Comparison of ENCODE assay signal across 27 mouse cellular contexts in genomic region chr8:112333171-112333570, GRCm38 (mm10).
DNase-seq lines count a peak whose midpoint lies in the region; ATAC-seq and TF ChIP-seq lines count a peak whose summit lies in the region.
"Had no signal": no experiment of that assay in that cellular context is flagged by ENCODE, and none has a peak within 500 bp of the region (broad histone marks: within the 10 kb centered on the region; RNA-seq: fewer than 3 reads in every experiment).

No protein-coding gene starts in this region.

- TF ChIP-seq CTCF in hindbrain, postnatal 0 days (IDR thresholded peaks at IDR 0.05; ENCODE audit: low read depth): no peak
- TF ChIP-seq CTCF in thymus, adult 2 months (IDR thresholded peaks at IDR 0.05; ENCODE audit: borderline replicate concordance, control insufficient read depth, extremely low read depth, insufficient read depth, low read length, poor library complexity): no peak

- H3K9ac ChIP-seq in hindbrain, embryonic 12.5 days: no peak overlapping the region
- H3K9ac ChIP-seq in hindbrain, postnatal 0 days (replicated peaks; ENCODE audit: low read length): no peak overlapping the region
- no peak overlapping the region for H3K9ac ChIP-seq in neural tube, embryonic 15.5 days (replicated peaks)
- H3K9ac ChIP-seq: forebrain, embryonic 12.5 days; heart, embryonic 13.5 days; hindbrain, embryonic 15.5 days; liver, embryonic 13.5 days; lung, embryonic 14.5 days; midbrain, embryonic 15.5 days had no signal

- DNase-seq in hindbrain, postnatal 0 days (ENCODE audit: low spot score): no peak
- peak; percentile 60 for DNase-seq in embryo, embryonic 10.5 days (ENCODE audit: low spot score)
- DNase-seq in forelimb bud, embryonic 11.5 days (ENCODE audit: low read depth, low spot score): peak; percentile 3
- no peak for DNase-seq in left cerebral cortex, postnatal 4 days
- no peak for DNase-seq in thymus, adult 2 months
- DNase-seq: adrenal gland, adult 8-10 months; cerebellum, adult 2 months; cerebellum, postnatal 36 days; gastrocnemius, postnatal 36 days; heart, adult 2 months; heart, postnatal 14 days; kidney, adult 9 months; kidney, postnatal 14 days; liver, embryonic 13.5 days; lung, embryonic 14.5 days; lung, postnatal 36 days; spleen, adult 18-20 months; thymus, postnatal 4 days had no signal

- H3K27me3 ChIP-seq in hindbrain, embryonic 12.5 days: no peaks in the 10 kb centered on the region
- no peaks in the 10 kb centered on the region for H3K27me3 ChIP-seq in hindbrain, postnatal 0 days (ENCODE audit: insufficient read depth, low read length)
- no peaks in the 10 kb centered on the region for H3K27me3 ChIP-seq in neural tube, embryonic 15.5 days (replicated peaks)
- H3K27me3 ChIP-seq in thymus, adult 2 months (ENCODE audit: control insufficient read depth, insufficient read depth, low read length): no peaks in the 10 kb centered on the region
- H3K27me3 ChIP-seq: forebrain, embryonic 12.5 days; heart, embryonic 13.5 days; hindbrain, embryonic 15.5 days; liver, embryonic 13.5 days; midbrain, embryonic 15.5 days had no signal

- TF ChIP-seq POLR2A in thymus, adult 2 months (IDR thresholded peaks at IDR 0.05; ENCODE audit: control insufficient read depth, extremely low read depth, insufficient read depth, low read length, poor library complexity): no peak

- H3K9me3 ChIP-seq in hindbrain, embryonic 12.5 days (replicated peaks): no peaks in the 10 kb centered on the region
- H3K9me3 ChIP-seq in hindbrain, postnatal 0 days (ENCODE audit: low read length): no peaks in the 10 kb centered on the region
- no peaks in the 10 kb centered on the region for H3K9me3 ChIP-seq in neural tube, embryonic 15.5 days (replicated peaks)
- H3K9me3 ChIP-seq: forebrain, embryonic 12.5 days; heart, embryonic 13.5 days; hindbrain, embryonic 15.5 days; midbrain, embryonic 15.5 days had no signal

- no peak overlapping the region for H3K4me3 ChIP-seq in hindbrain, embryonic 12.5 days
- no peak overlapping the region for H3K4me3 ChIP-seq in hindbrain, postnatal 0 days (ENCODE audit: low read length)
- H3K4me3 ChIP-seq in neural tube, embryonic 15.5 days (replicated peaks): no peak overlapping the region
- H3K4me3 ChIP-seq in thymus, adult 2 months (ENCODE audit: control insufficient read depth, insufficient read depth, low read length): no peak overlapping the region
- H3K4me3 ChIP-seq: forebrain, embryonic 12.5 days; heart, adult 2 months; heart, embryonic 13.5 days; hindbrain, embryonic 15.5 days; layer of hippocampus, adult 2 months; liver, embryonic 13.5 days; midbrain, embryonic 15.5 days had no signal

- intact Hi-C loops in left cerebral cortex, postnatal 4 days (cut with DNase I): no loop called here

- 55% methylated on average over 11 of the region's 11 CpGs for WGBS in hindbrain, embryonic 12.5 days
- 53% methylated on average over 11 of the region's 11 CpGs for WGBS in hindbrain, postnatal 0 days
- WGBS in neural tube, embryonic 15.5 days: 20% methylated on average over 11 of the region's 11 CpGs
- WGBS in thymus, adult 2 months: 90% methylated on average over 11 of the region's 11 CpGs

- H3K4me2 ChIP-seq in hindbrain, embryonic 12.5 days (replicated peaks): peak overlapping the region; percentile 13; the same call in 1 of the 2 replicates
- no peak overlapping the region for H3K4me2 ChIP-seq in hindbrain, postnatal 0 days (ENCODE audit: low read depth, low read length)
- H3K4me2 ChIP-seq in neural tube, embryonic 15.5 days: peak overlapping the region; percentile 11; the same call in 1 of the 2 replicates
- H3K4me2 ChIP-seq: forebrain, embryonic 12.5 days; heart, embryonic 13.5 days; hindbrain, embryonic 15.5 days; liver, embryonic 13.5 days; lung, embryonic 14.5 days; midbrain, embryonic 15.5 days had no signal

- H3K4me1 ChIP-seq in hindbrain, embryonic 12.5 days: no peaks in the 10 kb centered on the region; the same call in 1 of the 2 replicates
- H3K4me1 ChIP-seq in hindbrain, postnatal 0 days (ENCODE audit: insufficient read depth, low read length): no peaks in the 10 kb centered on the region
- H3K4me1 ChIP-seq in neural tube, embryonic 15.5 days: peaks cover 5% of the 10 kb centered on the region; the same call in 1 of the 2 replicates
- no peaks in the 10 kb centered on the region for H3K4me1 ChIP-seq in thymus, adult 2 months (replicated peaks; ENCODE audit: control insufficient read depth, insufficient read depth, low read length)
- H3K4me1 ChIP-seq: forebrain, embryonic 12.5 days; heart, embryonic 13.5 days; hindbrain, embryonic 15.5 days; liver, embryonic 13.5 days; midbrain, embryonic 15.5 days had no signal

- no peak for ATAC-seq in hindbrain, embryonic 12.5 days (ENCODE audit: low FRiP score)
- no peak for ATAC-seq in hindbrain, postnatal 0 days
- no peak for ATAC-seq in neural tube, embryonic 15.5 days (ENCODE audit: low FRiP score)
- ATAC-seq: activated CD4-positive, CD25-positive, alpha-beta regulatory T cell, adult 4 months; intestine, embryonic 16.5 days; midbrain, embryonic 15.5 days had no signal

- no peak overlapping the region for H3K27ac ChIP-seq in hindbrain, embryonic 12.5 days
- no peak overlapping the region for H3K27ac ChIP-seq in hindbrain, postnatal 0 days
- H3K27ac ChIP-seq in neural tube, embryonic 15.5 days (replicated peaks): no peak overlapping the region
- H3K27ac ChIP-seq in thymus, adult 2 months (ENCODE audit: control insufficient read depth, insufficient read depth, low read length): no peak overlapping the region
- H3K27ac ChIP-seq: forebrain, embryonic 12.5 days; heart, adult 2 months; heart, embryonic 13.5 days; hindbrain, embryonic 15.5 days; layer of hippocampus, adult 2 months; liver, embryonic 13.5 days; midbrain, embryonic 15.5 days had no signal

- H3K36me3 ChIP-seq in hindbrain, embryonic 12.5 days: no peaks in the 10 kb centered on the region
- H3K36me3 ChIP-seq in hindbrain, postnatal 0 days (ENCODE audit: insufficient read depth, low read length): no peaks in the 10 kb centered on the region
- H3K36me3 ChIP-seq in neural tube, embryonic 15.5 days: no peaks in the 10 kb centered on the region
- no peaks in the 10 kb centered on the region for H3K36me3 ChIP-seq in thymus, adult 2 months (ENCODE audit: control insufficient read depth, insufficient read depth, low read length)
- H3K36me3 ChIP-seq: forebrain, embryonic 12.5 days; heart, embryonic 13.5 days; hindbrain, embryonic 15.5 days; liver, embryonic 13.5 days; midbrain, embryonic 15.5 days had no signal

Comparison
In these comparisons a context has a peak if more than half of its experiments do, and no peak if none do; other contexts are left out.
1. DNase-seq: peak in embryo, embryonic 10.5 days (single experiment) and forelimb bud, embryonic 11.5 days (single experiment); none in hindbrain, postnatal 0 days (single experiment), left cerebral cortex, postnatal 4 days (single experiment) and thymus, adult 2 months (single experiment).